Mouse (Mus musculus): ENCODE data around the gene Sdhaf2. TPM values are rescaled to one million over a fixed set of nuclear protein-coding genes. Genes with fewer than 3 reads are reported as not detected.
"Not testable (repeated sequence)": the region's sequence is repeated elsewhere in the genome, so short reads cannot be mapped to it uniquely, and the experiment has no call there.

The Sdhaf2 gene
- 67.6 and 68.4 TPM in 2 replicates for polyA plus RNA-seq (2014; fragmentation: Nextera tagmentation; extraction: Ambion mirVana)

DNA sequence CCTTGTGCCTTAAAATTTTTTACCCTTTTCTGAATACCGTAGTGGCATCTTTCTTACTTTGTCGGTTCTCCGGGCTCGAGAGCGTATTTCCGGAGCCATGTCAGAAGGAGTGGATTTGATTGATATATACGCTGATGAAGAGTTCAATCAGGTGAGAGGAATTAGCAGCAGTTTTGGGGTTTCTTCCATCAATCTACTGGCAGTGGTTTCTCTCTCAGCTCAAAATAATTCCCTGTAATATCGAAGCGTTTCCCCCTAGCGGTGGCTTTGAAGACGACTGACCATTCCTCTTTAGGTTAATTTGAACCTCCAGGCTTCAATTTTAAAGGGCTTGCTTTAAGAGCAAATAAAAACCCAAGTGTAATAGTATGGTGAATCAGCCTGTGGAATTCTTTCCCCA is at the start of gene Sdhaf2:
Gene Sdhaf2 (minus strand): TSS at position 233 of the 400 bp plus-strand sequence.
- Histone ChIP-seq H3K4me2 (replicated peaks) (peak within 1 kb of the TSS; percentile 86), H3K27ac (peak within 1 kb of the TSS; percentile 97), H3K9me3 (ENCODE audit: control insufficient read depth, low read length) (no peaks in the 10 kb centered on the region), H3K4me3 (replicated peaks; ENCODE audit: low read length) (peak within 1 kb of the TSS; percentile 99), H3K9ac (peak within 1 kb of the TSS; percentile 98), H3K36me3 (replicated peaks; ENCODE audit: control insufficient read depth, insufficient read depth) (peaks cover 27% of the 10 kb centered on the region), H3K4me1 (replicated peaks; ENCODE audit: control insufficient read depth, insufficient read depth, low read length) (peaks cover 28% of the 10 kb centered on the region), H3K27me3 (ENCODE audit: control insufficient read depth, insufficient read depth, low read length) (no peaks in the 10 kb centered on the region)
- under 1% methylated on average over 11 of the region's 11 CpGs for WGBS
- ATAC-seq (ENCODE audit: low FRiP score) (no peak), DNase-seq (ENCODE audit: low spot score) (peak; percentile 78)

DNA sequence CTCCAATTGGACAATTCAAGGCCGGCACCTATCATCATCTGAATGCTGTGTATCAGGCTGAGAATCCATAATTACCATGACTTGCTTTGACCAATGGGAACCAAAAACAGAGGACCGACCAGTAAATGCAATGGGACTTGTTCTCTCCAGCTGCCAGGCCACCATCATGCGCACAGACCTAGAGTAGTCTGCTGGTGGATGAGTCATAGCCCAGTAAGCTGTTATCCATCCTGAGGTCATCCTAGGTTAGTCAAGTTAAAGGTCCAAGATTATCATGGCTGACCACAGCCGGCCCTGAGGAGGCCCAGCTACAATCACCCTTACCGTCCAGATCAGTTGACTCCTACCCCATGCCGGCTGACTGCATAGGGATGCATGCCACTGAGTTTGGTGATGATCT is 43.7 kb upstream of the Sdhaf2 start:
- no peak overlapping the region for H3K4me2 ChIP-seq (replicated peaks)
- no peaks in the 10 kb centered on the region for H3K9me3 ChIP-seq (ENCODE audit: control insufficient read depth, low read length)
- no peak overlapping the region for H3K27ac ChIP-seq
- no peak overlapping the region for H3K9ac ChIP-seq
- DNase-seq (ENCODE audit: low spot score) (no peak), ATAC-seq (ENCODE audit: low FRiP score) (no peak)
- 96% methylated on average over 6 of the region's 6 CpGs for WGBS
- H3K27me3 ChIP-seq (ENCODE audit: control insufficient read depth, insufficient read depth, low read length), result no peaks in the 10 kb centered on the region
- H3K4me1 ChIP-seq (replicated peaks; ENCODE audit: control insufficient read depth, insufficient read depth, low read length), result no peaks in the 10 kb centered on the region
- H3K36me3 ChIP-seq (replicated peaks; ENCODE audit: control insufficient read depth, insufficient read depth), result peaks cover 47% of the 10 kb centered on the region
- H3K4me3 ChIP-seq (replicated peaks; ENCODE audit: low read length), result no peak overlapping the region

DNA sequence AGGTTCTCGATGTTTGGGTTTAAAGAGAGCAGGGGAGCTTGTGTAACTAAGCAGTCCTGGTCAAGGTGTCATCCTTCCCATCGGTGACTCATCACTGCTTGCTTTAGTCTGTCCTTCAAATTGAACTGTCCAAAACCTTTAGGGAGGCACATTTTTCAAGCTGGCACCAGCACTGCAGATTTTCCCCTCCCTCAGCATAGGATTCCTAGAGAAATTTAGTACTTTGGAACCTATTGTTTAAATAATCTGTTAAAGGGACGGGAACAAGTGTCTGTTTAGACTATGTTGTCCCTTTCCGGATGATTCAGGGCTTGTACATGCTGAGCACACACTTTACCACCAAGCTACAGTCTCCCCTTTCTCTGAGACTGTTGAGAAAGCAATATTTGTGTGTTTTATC is 39.3 kb upstream of the Sdhaf2 start:
- Histone ChIP-seq H3K36me3 (replicated peaks; ENCODE audit: control insufficient read depth, insufficient read depth) (peaks cover 9% of the 10 kb centered on the region), H3K4me2 (replicated peaks) (no peak overlapping the region), H3K9ac (no peak overlapping the region), H3K27ac (no peak overlapping the region), H3K9me3 (ENCODE audit: control insufficient read depth, low read length) (no peaks in the 10 kb centered on the region), H3K27me3 (ENCODE audit: control insufficient read depth, insufficient read depth, low read length) (no peaks in the 10 kb centered on the region), H3K4me1 (replicated peaks; ENCODE audit: control insufficient read depth, insufficient read depth, low read length) (no peaks in the 10 kb centered on the region), H3K4me3 (replicated peaks; ENCODE audit: low read length) (no peak overlapping the region)
- ATAC-seq (ENCODE audit: low FRiP score), result no peak
- WGBS, result 85% methylated on average over 4 of the region's 4 CpGs
- no peak for DNase-seq (ENCODE audit: low spot score)

DNA sequence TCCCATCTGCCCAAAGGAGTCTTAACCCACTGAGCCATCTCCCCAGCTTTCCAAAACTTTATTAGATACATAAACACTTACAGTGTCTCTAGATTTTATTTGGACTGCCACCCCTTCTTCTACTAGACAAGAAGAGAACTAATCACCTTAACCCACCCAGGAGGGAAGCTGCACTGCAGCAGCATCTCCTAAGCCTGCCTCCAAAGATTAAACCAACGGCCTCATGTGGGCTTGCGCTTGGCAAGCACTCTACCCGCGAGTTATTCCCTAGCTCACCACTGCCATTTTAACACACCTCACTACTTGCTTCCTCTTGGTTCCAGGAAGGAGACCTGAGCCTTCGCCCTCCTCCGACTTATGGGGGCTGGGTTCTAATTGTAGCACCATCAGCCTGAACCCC is 38.3 kb upstream of the Sdhaf2 start:
- no peak for ATAC-seq (ENCODE audit: low FRiP score)
- Histone ChIP-seq H3K27me3 (ENCODE audit: control insufficient read depth, insufficient read depth, low read length) (no peaks in the 10 kb centered on the region), H3K36me3 (replicated peaks; ENCODE audit: control insufficient read depth, insufficient read depth) (no peaks in the 10 kb centered on the region), H3K4me1 (replicated peaks; ENCODE audit: control insufficient read depth, insufficient read depth, low read length) (no peaks in the 10 kb centered on the region), H3K4me2 (replicated peaks) (no peak overlapping the region), H3K9me3 (ENCODE audit: control insufficient read depth, low read length) (no peaks in the 10 kb centered on the region), H3K27ac (no peak overlapping the region), H3K4me3 (replicated peaks; ENCODE audit: low read length) (no peak overlapping the region), H3K9ac (no peak overlapping the region)
- no peak for DNase-seq (ENCODE audit: low spot score)
- 87% methylated on average over 6 of the region's 6 CpGs for WGBS

DNA sequence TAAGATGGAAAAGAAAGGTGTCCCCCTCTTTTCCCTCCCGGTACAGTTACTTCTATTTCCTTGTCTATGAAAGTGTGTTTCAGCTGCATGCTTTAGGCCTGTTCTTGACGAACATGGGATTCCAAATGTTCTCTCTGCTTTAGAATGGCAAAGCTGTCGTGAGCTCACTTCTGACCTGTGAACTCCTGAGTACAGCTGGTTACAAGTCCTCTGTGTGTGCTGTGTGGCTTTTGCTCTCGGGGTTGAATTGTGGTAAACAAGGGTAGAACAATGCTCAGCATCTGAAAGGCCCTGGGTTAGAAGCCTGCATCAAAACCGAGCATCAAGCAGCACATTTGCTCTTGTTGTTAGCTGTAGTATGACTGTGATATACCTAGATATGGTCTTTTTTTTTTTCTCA is 36.4 kb upstream of the Sdhaf2 start:
- Histone ChIP-seq H3K9me3 (ENCODE audit: control insufficient read depth, low read length) (no peaks in the 10 kb centered on the region), H3K27ac (no peak overlapping the region)
- WGBS, result 67% methylated on average over 5 of the region's 5 CpGs

DNA sequence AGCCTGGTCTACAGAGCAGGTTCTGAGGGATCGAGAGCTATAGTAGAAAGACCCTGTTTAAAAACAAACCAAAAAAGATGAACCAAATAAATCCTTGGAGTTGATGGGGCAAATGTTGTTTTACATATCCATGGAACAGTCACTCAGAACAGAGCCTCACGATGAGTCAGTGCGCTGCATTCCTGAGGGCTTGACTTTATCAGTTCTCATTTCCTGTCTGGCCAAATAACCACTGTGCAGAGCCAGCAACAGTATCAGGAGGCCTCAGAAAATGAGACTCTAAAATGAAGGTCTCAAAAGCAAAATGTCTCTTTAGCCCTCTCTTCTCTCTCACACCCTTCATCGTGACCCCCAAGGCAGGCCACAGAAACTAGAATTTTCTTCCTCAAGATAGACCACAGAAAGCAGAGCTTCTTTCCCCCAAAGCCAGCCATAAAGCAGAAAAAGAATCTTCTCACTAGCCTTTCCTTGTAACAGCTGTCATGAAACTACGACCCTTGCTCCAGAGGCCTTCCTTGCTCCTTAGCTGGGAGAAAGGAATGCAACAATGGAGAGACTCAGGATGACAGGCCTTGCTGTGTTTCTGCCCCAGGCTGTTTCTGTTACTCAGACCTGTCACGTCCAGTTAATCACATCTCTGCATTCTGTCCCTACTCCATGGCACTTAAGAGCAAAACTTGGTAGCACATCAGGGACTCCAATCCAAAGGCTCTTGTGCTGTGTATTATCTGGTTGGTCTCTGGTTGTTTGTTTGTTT is 35.8 kb upstream of the Sdhaf2 start:
- DNase-seq (ENCODE audit: low spot score) (no peak), ATAC-seq (ENCODE audit: low FRiP score) (no peak)
- no peaks in the 10 kb centered on the region for H3K36me3 ChIP-seq (replicated peaks; ENCODE audit: control insufficient read depth, insufficient read depth)
- H3K4me1 ChIP-seq (replicated peaks; ENCODE audit: control insufficient read depth, insufficient read depth, low read length), result peaks cover 3% of the 10 kb centered on the region; the same call in 1 of the 2 replicates
- no peaks in the 10 kb centered on the region for H3K27me3 ChIP-seq (ENCODE audit: control insufficient read depth, insufficient read depth, low read length)
- no peaks in the 10 kb centered on the region for H3K9me3 ChIP-seq (ENCODE audit: control insufficient read depth, low read length)
- no peak overlapping the region for H3K4me2 ChIP-seq (replicated peaks)
- H3K9ac ChIP-seq, result no peak overlapping the region
- 69% methylated on average over 6 of the region's 6 CpGs for WGBS
- H3K27ac ChIP-seq, result no peak overlapping the region
- H3K4me3 ChIP-seq (replicated peaks; ENCODE audit: low read length), result no peak overlapping the region

More for the DNA sequence above, 36.4 kb upstream of the Sdhaf2 start:
- Histone ChIP-seq H3K4me1 (replicated peaks; ENCODE audit: control insufficient read depth, insufficient read depth, low read length) (no peaks in the 10 kb centered on the region), H3K4me3 (replicated peaks; ENCODE audit: low read length) (no peak overlapping the region), H3K27me3 (ENCODE audit: control insufficient read depth, insufficient read depth, low read length) (no peaks in the 10 kb centered on the region), H3K9ac (no peak overlapping the region), H3K36me3 (replicated peaks; ENCODE audit: control insufficient read depth, insufficient read depth) (no peaks in the 10 kb centered on the region), H3K4me2 (replicated peaks) (no peak overlapping the region)
- ATAC-seq (ENCODE audit: low FRiP score) (no peak), DNase-seq (ENCODE audit: low spot score) (no peak)

DNA sequence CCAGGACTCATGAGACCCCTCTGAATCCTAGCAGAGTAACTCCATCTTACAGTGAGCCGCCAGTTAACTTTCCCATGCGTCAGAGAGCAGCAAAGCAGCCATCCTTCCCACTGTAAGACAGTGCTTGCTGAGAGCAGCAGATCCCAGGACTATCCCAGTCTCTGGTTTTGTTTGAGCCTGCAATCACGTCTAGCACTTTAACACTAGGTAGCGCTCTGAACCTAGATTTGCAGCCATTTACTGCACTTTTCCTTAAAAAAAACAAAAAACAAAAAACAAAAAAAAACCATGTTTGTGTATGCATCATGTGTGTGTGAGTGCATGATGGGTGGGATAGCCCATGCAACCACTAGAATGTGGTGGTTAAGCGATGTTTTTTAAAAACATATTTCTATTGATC is 34.2 kb upstream of the Sdhaf2 start:
- H3K4me1 ChIP-seq (replicated peaks; ENCODE audit: control insufficient read depth, insufficient read depth, low read length), result peaks cover 13% of the 10 kb centered on the region
- WGBS, result 35% methylated on average over 5 of the region's 5 CpGs
- H3K9me3 ChIP-seq (ENCODE audit: control insufficient read depth, low read length), result no peaks in the 10 kb centered on the region
- ATAC-seq (ENCODE audit: low FRiP score) (no peak), DNase-seq (ENCODE audit: low spot score) (peak; percentile 45)
- H3K36me3 ChIP-seq (replicated peaks; ENCODE audit: control insufficient read depth, insufficient read depth), result no peaks in the 10 kb centered on the region
- H3K27ac ChIP-seq, result no peak overlapping the region
- H3K4me2 ChIP-seq (replicated peaks), result no peak overlapping the region
- no peak overlapping the region for H3K4me3 ChIP-seq (replicated peaks; ENCODE audit: low read length)
- no peaks in the 10 kb centered on the region for H3K27me3 ChIP-seq (ENCODE audit: control insufficient read depth, insufficient read depth, low read length)
- no peak overlapping the region for H3K9ac ChIP-seq

DNA sequence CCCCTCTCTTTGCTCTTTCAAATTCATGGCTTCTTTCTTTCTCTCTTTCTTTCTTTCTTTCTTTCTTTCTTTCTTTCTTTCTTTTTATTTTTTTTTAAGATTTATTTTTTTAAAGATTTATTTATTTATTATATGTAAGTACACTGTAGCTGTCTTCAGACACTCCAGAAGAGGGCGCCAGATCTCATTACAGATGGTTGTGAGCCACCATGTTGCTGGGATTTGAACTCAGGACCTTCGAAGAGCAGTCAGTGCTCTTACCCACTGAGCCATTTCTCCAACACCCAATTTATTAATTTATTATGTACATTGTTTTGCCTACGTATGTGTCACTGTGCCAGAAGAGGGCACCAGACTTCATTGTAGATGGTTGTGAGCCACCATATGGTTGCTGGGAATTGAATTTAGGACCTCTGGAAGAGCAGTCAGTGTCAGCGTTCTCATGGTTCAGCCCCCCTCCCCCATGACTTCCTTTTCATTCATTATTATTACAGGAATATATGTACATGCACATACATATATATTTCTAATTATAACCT is 32.0 kb upstream of the Sdhaf2 start:
- 72% methylated on average over 4 of the region's 4 CpGs for WGBS
- DNase-seq (ENCODE audit: low spot score), result not testable (repeated sequence)

DNA sequence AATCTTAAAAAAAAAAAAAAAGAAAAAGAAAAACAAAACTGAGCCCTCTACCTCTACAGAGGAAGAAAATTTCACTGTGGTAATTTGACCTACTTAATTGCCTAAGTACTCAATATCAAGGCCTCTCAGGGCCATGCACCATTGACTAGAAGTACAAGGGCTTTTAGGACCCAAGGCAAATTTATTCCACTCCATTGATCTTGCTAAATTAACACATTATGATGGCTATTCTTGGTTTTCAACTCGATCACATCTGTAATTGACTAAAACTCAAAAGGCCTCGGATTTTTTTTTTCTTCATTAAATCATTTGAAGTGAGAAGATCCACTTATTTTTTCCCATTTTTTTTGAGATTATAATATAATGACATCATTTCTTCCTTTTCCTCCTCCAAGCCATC is 31.5 kb upstream of the Sdhaf2 start:
- Histone ChIP-seq H3K4me3 (replicated peaks; ENCODE audit: low read length) (no peak overlapping the region), H3K4me2 (replicated peaks) (no peak overlapping the region), H3K9me3 (ENCODE audit: control insufficient read depth, low read length) (no peaks in the 10 kb centered on the region), H3K9ac (no peak overlapping the region), H3K27ac (no peak overlapping the region), H3K36me3 (replicated peaks; ENCODE audit: control insufficient read depth, insufficient read depth) (peaks cover 11% of the 10 kb centered on the region), H3K4me1 (replicated peaks; ENCODE audit: control insufficient read depth, insufficient read depth, low read length) (peaks cover 21% of the 10 kb centered on the region), H3K27me3 (ENCODE audit: control insufficient read depth, insufficient read depth, low read length) (no peaks in the 10 kb centered on the region)
- 76% methylated on average over 2 of the region's 2 CpGs for WGBS
- no peak for DNase-seq (ENCODE audit: low spot score)
- no peak for ATAC-seq (ENCODE audit: low FRiP score)

More for the DNA sequence above, 32.0 kb upstream of the Sdhaf2 start:
- H3K27ac ChIP-seq; H3K4me3 ChIP-seq (replicated peaks; ENCODE audit: low read length); H3K4me2 ChIP-seq (replicated peaks); H3K27me3 ChIP-seq (ENCODE audit: control insufficient read depth, insufficient read depth, low read length); ATAC-seq (ENCODE audit: low FRiP score); H3K9ac ChIP-seq; H3K9me3 ChIP-seq (ENCODE audit: control insufficient read depth, low read length); H3K36me3 ChIP-seq (replicated peaks; ENCODE audit: control insufficient read depth, insufficient read depth): not testable (repeated sequence)
- H3K4me1 ChIP-seq (replicated peaks; ENCODE audit: control insufficient read depth, insufficient read depth, low read length), result peaks cover 21% of the 10 kb centered on the region

All from hindbrain, embryonic 14.5 days (tissue).